Mouse (Mus musculus): ENCODE measurements around the gene H2al1g. TPM values are rescaled to one million over a fixed set of nuclear protein-coding genes. Genes with fewer than 3 reads are reported as not detected.
A peak's percentile ranks its signal among the peaks of the same experiment; 100 is the strongest.
"Not testable (repeated sequence)": the region's sequence is repeated elsewhere in the genome, so short reads cannot be mapped to it uniquely, and the experiment has no call there.

Gene H2al1g
- total RNA-seq (2014; fragmentation: Nextera tagmentation): not detected in 2 replicates
- not detected in 2 replicates for total RNA-seq (2017)

GRCm38 (mm10) chrX:11317956-11318355 is at the start of gene H2al1g:
H2al1g (plus strand) TSS chrX:11318256.
- ATAC-seq (replicated peaks; ENCODE audit: poor library complexity, severe bottlenecking): not testable (repeated sequence)

- no peak for ATAC-seq (replicated peaks; ENCODE audit: poor library complexity, severe bottlenecking)
Observed at GRCm38 (mm10) chrX:11269074-11269473, 49.0 kb upstream of the H2al1g start.

- no peak for ATAC-seq (replicated peaks; ENCODE audit: poor library complexity, severe bottlenecking)
Observed at GRCm38 (mm10) chrX:11273190-11273589, 44.9 kb upstream of the H2al1g start.

- no peak for ATAC-seq (replicated peaks; ENCODE audit: poor library complexity, severe bottlenecking)
Observed at GRCm38 (mm10) chrX:11277083-11277482, 41.0 kb upstream of the H2al1g start.

GRCm38 (mm10) chrX:11280741-11281140 is 37.3 kb upstream of the H2al1g start:
- no peak for ATAC-seq (replicated peaks; ENCODE audit: poor library complexity, severe bottlenecking)

GRCm38 (mm10) chrX:11288306-11288882 is 29.7 kb upstream of the H2al1g start:
- no peak for ATAC-seq (replicated peaks; ENCODE audit: poor library complexity, severe bottlenecking)

GRCm38 (mm10) chrX:11289244-11289643 is 28.8 kb upstream of the H2al1g start:
- ATAC-seq (replicated peaks; ENCODE audit: poor library complexity, severe bottlenecking): no peak

GRCm38 (mm10) chrX:11298957-11299356 is 19.1 kb upstream of the H2al1g start, which contains the start of gene H2al1a:
H2al1a (plus strand) TSS chrX:11299257.
- ATAC-seq (replicated peaks; ENCODE audit: poor library complexity, severe bottlenecking): not testable (repeated sequence)

GRCm38 (mm10) chrX:11302132-11302531 is 15.9 kb upstream of the H2al1g start, which contains the start of gene H2al1b:
H2al1b (plus strand) TSS chrX:11302432.
- not testable (repeated sequence) for ATAC-seq (replicated peaks; ENCODE audit: poor library complexity, severe bottlenecking)

- ATAC-seq (replicated peaks; ENCODE audit: poor library complexity, severe bottlenecking): not testable (repeated sequence)
Observed at GRCm38 (mm10) chrX:11305355-11305754, 12.7 kb upstream of the H2al1g start, which contains the start of gene H2al1c. H2al1c (plus strand) TSS chrX:11305655.

GRCm38 (mm10) chrX:11308524-11308923 is 9.5 kb upstream of the H2al1g start, which contains the start of gene H2al1d:
H2al1d (plus strand) TSS chrX:11308824.
- not testable (repeated sequence) for ATAC-seq (replicated peaks; ENCODE audit: poor library complexity, severe bottlenecking)

GRCm38 (mm10) chrX:11311634-11312033 is 6.4 kb upstream of the H2al1g start, which contains the start of gene H2al1e:
H2al1e (plus strand) TSS chrX:11311934.
- not testable (repeated sequence) for ATAC-seq (replicated peaks; ENCODE audit: poor library complexity, severe bottlenecking)

- ATAC-seq (replicated peaks; ENCODE audit: poor library complexity, severe bottlenecking): not testable (repeated sequence)
Observed at GRCm38 (mm10) chrX:11314858-11315257, 3.2 kb upstream of the H2al1g start, which contains the start of gene H2al1f. H2al1f (plus strand) TSS chrX:11315158.

- ATAC-seq (replicated peaks; ENCODE audit: poor library complexity, severe bottlenecking): not testable (repeated sequence)
Observed at GRCm38 (mm10) chrX:11321192-11321591, 3.1 kb downstream of the H2al1g start, which contains the start of gene H2al1h. H2al1h (plus strand) TSS chrX:11321492.

GRCm38 (mm10) chrX:11324359-11324758 is 6.3 kb downstream of the H2al1g start, which contains the start of gene H2al1i:
H2al1i (plus strand) TSS chrX:11324659.
- ATAC-seq (replicated peaks; ENCODE audit: poor library complexity, severe bottlenecking): not testable (repeated sequence)

GRCm38 (mm10) chrX:11327522-11327921 is 9.5 kb downstream of the H2al1g start, which contains the start of gene H2al1j:
H2al1j (plus strand) TSS chrX:11327822.
- ATAC-seq (replicated peaks; ENCODE audit: poor library complexity, severe bottlenecking): not testable (repeated sequence)

GRCm38 (mm10) chrX:11345762-11346161 is 27.7 kb downstream of the H2al1g start:
- ATAC-seq (replicated peaks; ENCODE audit: poor library complexity, severe bottlenecking): no peak

- no peak for ATAC-seq (replicated peaks; ENCODE audit: poor library complexity, severe bottlenecking)
Observed at GRCm38 (mm10) chrX:11346756-11347155, 28.7 kb downstream of the H2al1g start.

GRCm38 (mm10) chrX:11360823-11361222 is 42.8 kb downstream of the H2al1g start:
- peak; percentile 39 for ATAC-seq (replicated peaks; ENCODE audit: poor library complexity, severe bottlenecking)

GRCm38 (mm10) chrX:11361261-11361660 is 43.2 kb downstream of the H2al1g start:
- peak; percentile 96 for ATAC-seq (replicated peaks; ENCODE audit: poor library complexity, severe bottlenecking)

GRCm38 (mm10) chrX:11363890-11364289 is 45.8 kb downstream of the H2al1g start:
- ATAC-seq (replicated peaks; ENCODE audit: poor library complexity, severe bottlenecking): no peak

GRCm38 (mm10) chrX:11365151-11365550 is 47.1 kb downstream of the H2al1g start:
- no peak for ATAC-seq (replicated peaks; ENCODE audit: poor library complexity, severe bottlenecking)
